Mouse (Mus musculus): ENCODE results near the gene Gm17482.

- TF ChIP-seq CTCF (IDR thresholded peaks at IDR 0.05; ENCODE audit: low read depth) (no peak), EP300 (IDR thresholded peaks at IDR 0.05; ENCODE audit: low read depth) (no peak)
These were observed 14.0 kb upstream of the Gm17482 start for GRCm38 (mm10) chr6:115213129-115213528.

Measured in liver, postnatal 0 days (tissue).